Mouse (Mus musculus): ENCODE measurements around the gene Ston2.

GRCm38 (mm10) chr12:91719134-91719533 is 69.1 kb downstream of the Ston2 start:
- TF ChIP-seq POLR2A (IDR thresholded peaks at IDR 0.05; ENCODE audit: extremely low read depth, insufficient read depth, low read length) (no peak), CTCF (IDR thresholded peaks at IDR 0.05; ENCODE audit: low read depth, low read length) (no peak)

All from liver, adult 2 months (tissue).